In the genomic region with DNA sequence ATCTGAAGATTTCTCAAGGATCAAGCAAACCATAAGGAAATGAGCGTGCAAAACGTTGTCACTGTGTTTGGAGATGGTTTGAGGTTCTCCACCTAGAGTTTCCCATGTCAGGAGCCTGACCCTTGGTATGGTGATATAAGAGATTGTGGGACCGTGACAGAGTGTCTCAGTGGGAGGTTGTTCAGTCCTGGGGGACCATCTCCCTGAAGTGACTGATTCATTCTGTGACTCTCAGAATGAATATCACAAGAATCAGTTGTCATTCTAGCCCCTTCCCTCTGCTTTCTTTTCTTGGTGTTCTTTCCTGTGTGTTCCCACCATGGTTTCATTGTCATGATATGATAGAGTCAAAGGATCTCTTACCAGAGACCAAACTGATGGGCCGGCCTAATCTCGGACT, we compare ENCODE assay signal across 33 mouse cellular contexts. TPM values are rescaled to one million over a fixed set of nuclear protein-coding genes. Genes with fewer than 3 reads are reported as not detected.
"Had no signal": no experiment of that assay in that cellular context is flagged by ENCODE, and none has a peak within 500 bp of the region (broad histone marks: within the 10 kb centered on the region; RNA-seq: fewer than 3 reads in every experiment).

No protein-coding gene starts in this region.

- H3K27me3 ChIP-seq: embryonic facial prominence, embryonic 12.5 days; embryonic facial prominence, embryonic 13.5 days; embryonic facial prominence, embryonic 15.5 days; forebrain, embryonic 12.5 days; forebrain, embryonic 13.5 days; forebrain, embryonic 15.5 days had no signal

- H3K9ac ChIP-seq: embryonic facial prominence, embryonic 12.5 days; embryonic facial prominence, embryonic 13.5 days; embryonic facial prominence, embryonic 15.5 days; forebrain, embryonic 12.5 days; forebrain, embryonic 13.5 days; forebrain, embryonic 15.5 days; forebrain, postnatal 0 days had no signal

- H3K36me3 ChIP-seq: embryonic facial prominence, embryonic 10.5 days; embryonic facial prominence, embryonic 12.5 days; embryonic facial prominence, embryonic 13.5 days; embryonic facial prominence, embryonic 15.5 days; forebrain, embryonic 10.5 days; forebrain, embryonic 12.5 days; forebrain, embryonic 15.5 days had no signal

- H3K27ac ChIP-seq: embryonic facial prominence, embryonic 10.5 days; embryonic facial prominence, embryonic 12.5 days; embryonic facial prominence, embryonic 13.5 days; embryonic facial prominence, embryonic 15.5 days; forebrain, embryonic 10.5 days; forebrain, embryonic 12.5 days; forebrain, embryonic 13.5 days; forebrain, embryonic 15.5 days; gastrocnemius, adult 2 months; heart, adult 2 months had no signal

- ATAC-seq: forebrain, embryonic 13.5 days; forebrain, embryonic 14.5 days; forebrain, embryonic 15.5 days; forebrain, embryonic 16.5 days; forebrain, postnatal 0 days had no signal

- DNase-seq: cerebellum, adult 8-10 months; cerebellum, adult 9-10 months; cerebellum, adult 9-11 months; cerebellum, postnatal 10 days; cerebellum, postnatal 14 days; cerebellum, postnatal 25 days; cerebellum, postnatal 36 days; embryo, embryonic 11 days; forebrain, postnatal 0 days; gastrocnemius, adult 2 months; gastrocnemius, postnatal 10 days; gastrocnemius, postnatal 14 days; gastrocnemius, postnatal 25 days; gastrocnemius, postnatal 36 days; heart, adult 11 months; heart, adult 18-20 months; heart, adult 2 months had no signal

- H3K4me3 ChIP-seq: embryonic facial prominence, embryonic 10.5 days; embryonic facial prominence, embryonic 12.5 days; embryonic facial prominence, embryonic 13.5 days; embryonic facial prominence, embryonic 15.5 days; erythroblast, embryonic 14.5 days; forebrain, embryonic 10.5 days; forebrain, embryonic 12.5 days; forebrain, embryonic 13.5 days; forebrain, embryonic 15.5 days; gastrocnemius, adult 2 months; heart, adult 2 months had no signal

- H3K4me1 ChIP-seq: embryonic facial prominence, embryonic 10.5 days; embryonic facial prominence, embryonic 12.5 days; embryonic facial prominence, embryonic 13.5 days; embryonic facial prominence, embryonic 15.5 days; forebrain, embryonic 10.5 days; forebrain, embryonic 12.5 days; forebrain, embryonic 13.5 days; forebrain, embryonic 15.5 days had no signal

- H3K4me2 ChIP-seq: embryonic facial prominence, embryonic 12.5 days; embryonic facial prominence, embryonic 13.5 days; embryonic facial prominence, embryonic 15.5 days; forebrain, embryonic 12.5 days; forebrain, embryonic 13.5 days; forebrain, embryonic 15.5 days had no signal

- H3K9me3 ChIP-seq: embryonic facial prominence, embryonic 10.5 days; embryonic facial prominence, embryonic 12.5 days; embryonic facial prominence, embryonic 13.5 days; embryonic facial prominence, embryonic 15.5 days; forebrain, embryonic 10.5 days; forebrain, embryonic 12.5 days; forebrain, embryonic 13.5 days; forebrain, embryonic 15.5 days had no signal

RNA-seq across cellular contexts. Expression of gene Plpp4, which starts 49.8 kb away (rescaled TPM):
- total RNA-seq: common myeloid progenitor, adult 5-6 weeks; gastrocnemius, adult 18-20 months; gastrocnemius, adult 2 months; gastrocnemius, adult 8-10 months; gastrocnemius, postnatal 25 days; gastrocnemius, postnatal 36 days; heart, adult 18-20 months; heart, adult 2 months; heart, adult 8-10 months had no signal
- polyA plus RNA-seq: erythroblast, embryonic 14.5 days; gonadal fat pad, adult 2 months; heart, adult 2 months had no signal
